Mouse (Mus musculus): ENCODE measurements around the gene Tlk1.

- TF ChIP-seq POLR2A (IDR thresholded peaks at IDR 0.05; ENCODE audit: control insufficient read depth, low read depth, low read length) (no peak), CTCF (IDR thresholded peaks at IDR 0.05; ENCODE audit: control insufficient read depth, insufficient read depth, insufficient replicate concordance, low read depth, low read length) (no peak)
These were observed 114.7 kb downstream of the Tlk1 start for GRCm38 (mm10) chr2:70710878-70711277.
